Comparison of ENCODE assay signal across 21 mouse cellular contexts in the genomic region with DNA sequence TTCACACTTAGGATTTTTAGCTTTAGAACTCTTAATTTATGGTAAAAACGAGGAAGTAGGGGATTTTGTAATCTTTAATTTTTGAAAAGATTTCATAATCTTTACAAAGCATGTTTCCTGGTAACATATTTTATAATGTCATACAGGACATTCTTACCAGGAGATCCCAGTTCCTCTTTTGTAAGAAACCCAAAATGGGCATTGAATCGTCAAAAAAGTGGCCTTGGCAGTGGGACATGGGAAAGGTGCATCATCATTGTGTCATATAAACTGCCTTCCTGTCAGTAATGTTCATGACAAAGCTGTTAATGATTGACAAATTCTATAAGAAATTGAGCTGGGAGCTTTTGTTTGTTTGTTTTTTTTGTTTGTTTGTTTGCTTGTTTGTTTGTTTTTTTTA. TPM values are rescaled to one million over a fixed set of nuclear protein-coding genes. Genes with fewer than 3 reads are reported as not detected.
DNase-seq lines count a peak whose midpoint lies in the region; ATAC-seq lines count a peak whose summit lies in the region.
"Had no signal": no experiment of that assay in that cellular context is flagged by ENCODE, and none has a peak within 500 bp of the region (broad histone marks: within the 10 kb centered on the region; RNA-seq: fewer than 3 reads in every experiment).

No protein-coding gene starts in this region.

- ATAC-seq in common myeloid progenitor, adult 5-6 weeks (replicated peaks; ENCODE audit: low read depth, poor library complexity, severe bottlenecking) = peak; percentile 72
- peak; percentile 42 to 66; a peak in 3 of 4 replicates for ATAC-seq in hematopoietic stem cell, adult 5-6 weeks (replicated peaks in 1 of 2; ENCODE audit: insufficient read depth in 1 of 2, low FRiP score in 2 of 2, low TSS enrichment in 1 of 2, low read depth in 1 of 2, poor library complexity in 2 of 2, severe bottlenecking in 2 of 2)
- peak; percentile 95 for ATAC-seq in megakaryocyte progenitor cell, adult 5-6 weeks (replicated peaks; ENCODE audit: poor library complexity)
- ATAC-seq: forebrain, embryonic 13.5 days; forebrain, embryonic 15.5 days; forebrain, postnatal 0 days had no signal

- DNase-seq in 416B (ENCODE audit: low read depth) = peak; percentile 81
- DNase-seq in right cerebral cortex, postnatal 25 days = no peak
- DNase-seq in kidney, adult 9 months = no peak
- DNase-seq in thymus, postnatal 25 days = no peak
- DNase-seq: adrenal gland, adult 8-10 months; adrenal gland, postnatal 14 days; adrenal gland, postnatal 36 days; cerebellum, adult 11 months; cerebellum, adult 18-20 months; cerebellum, adult 8-10 months; cerebellum, adult 9-11 months; cerebellum, postnatal 14 days; cerebellum, postnatal 36 days; forebrain, postnatal 0 days had no signal

RNA-seq across cellular contexts. Expression of gene Gm15056, which starts 5.8 kb away (rescaled TPM):
- total RNA-seq in common myeloid progenitor, adult 5-6 weeks (2017) = not detected in 2 replicates
- total RNA-seq in hematopoietic stem cell, adult 5-6 weeks (2017) = not detected in 2 replicates
- not detected in 2 replicates for total RNA-seq in megakaryocyte progenitor cell, adult 5-6 weeks (2015)
- total RNA-seq in megakaryocyte progenitor cell, adult 5-6 weeks (2017) = not detected in 2 replicates
- total RNA-seq: adrenal gland, adult 8-10 months; adrenal gland, postnatal 14 days; adrenal gland, postnatal 36 days; ES-E14; forebrain, postnatal 0 days; MEL had no signal

RNA-seq across cellular contexts. Expression of gene Gm6040, which starts 13.6 kb away (rescaled TPM):
- total RNA-seq in common myeloid progenitor, adult 5-6 weeks (2017) = not detected in 2 replicates
- not detected in 2 replicates for total RNA-seq in hematopoietic stem cell, adult 5-6 weeks (2017)
- not detected in 2 replicates for total RNA-seq in megakaryocyte progenitor cell, adult 5-6 weeks (2015)
- total RNA-seq in megakaryocyte progenitor cell, adult 5-6 weeks (2017) = not detected in 2 replicates
- total RNA-seq: adrenal gland, adult 8-10 months; adrenal gland, postnatal 14 days; adrenal gland, postnatal 36 days; ES-E14; forebrain, postnatal 0 days; MEL had no signal

RNA-seq across cellular contexts. Expression of gene Defb33, which starts 15.8 kb away (rescaled TPM):
- total RNA-seq in common myeloid progenitor, adult 5-6 weeks (2017) = not detected in 2 replicates
- total RNA-seq in hematopoietic stem cell, adult 5-6 weeks (2017) = not detected in 2 replicates
- not detected in 2 replicates for total RNA-seq in megakaryocyte progenitor cell, adult 5-6 weeks (2015)
- not detected in 2 replicates for total RNA-seq in megakaryocyte progenitor cell, adult 5-6 weeks (2017)
- total RNA-seq: adrenal gland, adult 8-10 months; adrenal gland, postnatal 14 days; adrenal gland, postnatal 36 days; ES-E14; forebrain, postnatal 0 days; MEL had no signal

RNA-seq across cellular contexts. Expression of gene AY761185, which starts 36.3 kb away (rescaled TPM):
- not detected in 2 replicates for total RNA-seq in common myeloid progenitor, adult 5-6 weeks (2017)
- not detected in 2 replicates for total RNA-seq in hematopoietic stem cell, adult 5-6 weeks (2017)
- total RNA-seq in megakaryocyte progenitor cell, adult 5-6 weeks (2015) = not detected in 2 replicates
- total RNA-seq in megakaryocyte progenitor cell, adult 5-6 weeks (2017) = not detected in 2 replicates
- total RNA-seq: adrenal gland, adult 8-10 months; adrenal gland, postnatal 14 days; adrenal gland, postnatal 36 days; ES-E14; forebrain, postnatal 0 days; MEL had no signal
